Mouse (Mus musculus): Measurements from ENCODE around the gene Serf1.

DNA sequence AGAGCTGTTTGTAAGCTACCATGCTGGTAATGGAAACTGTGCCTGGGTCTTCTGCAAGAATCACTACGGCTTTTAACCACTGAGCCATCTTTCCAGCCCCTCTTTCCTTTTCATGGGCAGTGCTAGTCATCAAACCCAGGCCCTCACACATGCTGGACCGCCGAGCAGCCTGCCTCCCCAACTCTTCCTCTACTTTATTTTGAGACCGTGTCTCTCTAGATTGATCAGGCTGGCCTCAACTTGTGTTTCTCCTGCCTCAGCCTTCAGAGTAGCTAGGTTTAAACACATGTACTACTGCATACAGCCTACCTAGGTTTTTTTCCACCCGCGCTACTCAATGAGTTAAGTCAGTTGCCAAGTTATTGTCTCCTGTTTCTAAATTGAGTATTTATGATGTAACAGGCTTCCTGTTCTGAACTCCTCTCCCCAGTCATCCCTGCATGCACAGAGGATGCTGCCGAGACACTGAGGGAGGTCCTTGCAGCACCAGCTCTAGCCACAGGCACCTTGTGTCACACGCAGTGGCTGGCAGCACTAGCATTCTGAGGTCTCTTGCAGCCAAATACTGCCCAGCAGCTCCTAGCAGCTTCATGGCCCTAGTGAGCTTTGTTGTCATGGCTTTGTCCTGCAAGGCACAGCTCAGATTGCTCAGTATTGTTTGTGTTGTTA, 34.0 kb downstream of the Serf1 start:
- no peak for TF ChIP-seq HCFC1 (IDR thresholded peaks at IDR 0.05; ENCODE audit: borderline replicate concordance, insufficient read depth, low read length)
- TF ChIP-seq MAFK (IDR thresholded peaks at IDR 0.05; ENCODE audit: insufficient read depth, low read depth, low read length) = no peak
- TF ChIP-seq CHD2 (IDR thresholded peaks at IDR 0.05; ENCODE audit: low read depth, low read length) = no peak
- no peak for TF ChIP-seq ZC3H11A (IDR thresholded peaks at IDR 0.05; ENCODE audit: borderline replicate concordance, low read depth, low read length)

Measured in ES-E14 (cell line).